Mouse (Mus musculus): Measurements from ENCODE around the gene Cldn10.

DNA sequence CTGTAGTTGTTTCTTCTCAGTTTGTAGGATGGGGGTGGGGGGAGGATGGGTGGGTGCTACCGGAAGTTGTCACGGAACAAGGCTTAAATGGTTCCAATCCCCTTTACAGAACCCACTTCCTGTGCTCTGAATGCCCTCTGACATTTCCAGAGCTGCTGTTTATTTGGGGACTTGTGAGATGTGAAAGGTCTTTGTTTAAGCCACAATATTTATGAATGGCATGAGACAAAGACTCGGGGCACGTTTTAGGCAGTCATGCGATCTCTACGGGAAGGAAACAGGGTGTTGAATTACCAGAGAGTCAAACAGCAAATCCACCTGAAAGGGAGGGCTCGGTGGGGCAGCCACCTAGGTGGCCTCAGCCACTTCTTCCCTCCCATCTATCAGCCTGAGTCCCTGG is 46.6 kb downstream of the Cldn10 start:
- TF ChIP-seq POLR2A (IDR thresholded peaks at IDR 0.05; ENCODE audit: insufficient read depth, low read depth, low read length) (no peak), EP300 (IDR thresholded peaks at IDR 0.05; ENCODE audit: insufficient read depth, low read depth, low read length) (no peak), CTCF (IDR thresholded peaks at IDR 0.05) (no peak)

Measured in heart, adult 2 months (tissue).